8 mouse cellular contexts compared by ENCODE assay signal in the genomic region with DNA sequence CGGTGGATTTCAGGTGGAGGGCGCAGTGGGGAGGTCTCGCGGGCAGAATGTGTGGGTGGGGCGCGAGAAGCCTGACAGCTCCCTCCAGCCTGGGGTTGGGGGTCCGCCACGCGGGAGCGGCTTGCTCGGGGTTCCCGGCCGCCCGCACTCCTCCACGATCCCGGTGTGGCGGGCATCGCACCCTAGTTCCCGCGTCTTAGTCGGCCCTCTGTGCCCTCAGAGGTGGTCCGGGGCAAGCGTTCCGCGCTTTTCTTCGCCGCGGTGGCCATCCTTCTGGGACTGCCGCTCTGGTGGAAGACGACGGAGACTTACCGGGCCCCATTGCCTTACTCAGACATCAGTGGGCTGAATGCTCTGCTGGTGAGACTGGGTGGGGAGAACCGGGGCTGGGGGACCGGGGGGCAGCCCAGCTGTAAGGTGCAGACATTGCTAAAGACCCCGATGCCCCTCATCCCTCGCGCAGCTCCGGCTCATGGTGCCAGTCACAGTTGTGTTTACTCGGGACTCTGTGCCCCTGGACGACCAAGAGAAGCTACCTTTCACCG. TPM values are rescaled to one million over a fixed set of nuclear protein-coding genes. Genes with fewer than 3 reads are reported as not detected.
A peak's percentile ranks its signal among the peaks of the same experiment; 100 is the strongest.
DNase-seq lines count a peak whose midpoint lies in the region; ATAC-seq and TF ChIP-seq lines count a peak whose summit lies in the region.

No protein-coding gene starts in this region.

- H3K4me1 ChIP-seq in heart, adult 2 months (ENCODE audit: control insufficient read depth, insufficient read depth, low read length), result peaks cover 2% of the 10 kb centered on the region
- peaks cover 14% of the 10 kb centered on the region for H3K4me1 ChIP-seq in forebrain, embryonic 10.5 days
- H3K4me1 ChIP-seq in liver, embryonic 12.5 days, result peaks cover 14% of the 10 kb centered on the region

- no peaks in the 10 kb centered on the region for H3K36me3 ChIP-seq in heart, adult 2 months (ENCODE audit: control insufficient read depth, insufficient read depth, low read length)
- H3K36me3 ChIP-seq in C2C12 (ENCODE audit: control insufficient read depth, insufficient read depth), result peaks cover 12% of the 10 kb centered on the region
- peaks cover 58% of the 10 kb centered on the region for H3K36me3 ChIP-seq in forebrain, embryonic 10.5 days (replicated peaks)
- H3K36me3 ChIP-seq in liver, embryonic 12.5 days, result peaks cover 34% of the 10 kb centered on the region

- TF ChIP-seq CTCF in heart, adult 2 months (IDR thresholded peaks at IDR 0.05), result no peak
- TF ChIP-seq CTCF in C2C12 (IDR thresholded peaks at IDR 0.05; ENCODE audit: control insufficient read depth, insufficient read depth, insufficient read length), result no peak

- no peak for TF ChIP-seq EP300 in heart, adult 2 months (IDR thresholded peaks at IDR 0.05; ENCODE audit: insufficient read depth, low read depth, low read length)

- no peaks in the 10 kb centered on the region for H3K27me3 ChIP-seq in heart, adult 2 months (ENCODE audit: control insufficient read depth, insufficient read depth, low read length)
- H3K27me3 ChIP-seq in C2C12 (ENCODE audit: control insufficient read depth, insufficient read depth, insufficient read length), result no peaks in the 10 kb centered on the region
- H3K27me3 ChIP-seq in forebrain, embryonic 10.5 days (ENCODE audit: poor library complexity, severe bottlenecking), result no peaks in the 10 kb centered on the region
- no peaks in the 10 kb centered on the region; the same call in 1 of the 2 replicates for H3K27me3 ChIP-seq in liver, embryonic 12.5 days (replicated peaks)

- intact Hi-C loops in heart, adult 2 months (cut with DNase I), result loop anchor here (5.0 kb wide), 1 partner anchor 66 kb away; a partner anchor contains a TSS
- intact Hi-C loops in heart, postnatal 10 days (cut with DNase I), result loop anchor here (5.0 kb wide), 1 partner anchor 66 kb away; a partner anchor contains a TSS

- under 1% methylated on average over 41 of the region's 41 CpGs for WGBS in heart, adult 2 months
- WGBS in forebrain, embryonic 10.5 days, result under 1% methylated on average over 41 of the region's 41 CpGs
- WGBS in liver, embryonic 12.5 days (ENCODE audit: insufficient replicate concordance), result 0% methylated on average over 40 of the region's 41 CpGs

- H3K4me3 ChIP-seq in heart, adult 2 months, result peak overlapping the region; percentile 95
- H3K4me3 ChIP-seq in C2C12 (ENCODE audit: insufficient read depth, poor library complexity, severe bottlenecking), result peak overlapping the region; percentile 82
- peak overlapping the region; percentile 81 for H3K4me3 ChIP-seq in forebrain, embryonic 10.5 days
- H3K4me3 ChIP-seq in liver, embryonic 12.5 days, result peak overlapping the region; percentile 82

- no peaks in the 10 kb centered on the region for H3K79me2 ChIP-seq in heart, adult 2 months (replicated peaks; ENCODE audit: control insufficient read depth, insufficient read depth, low read length)
- H3K79me2 ChIP-seq in C2C12 (ENCODE audit: control insufficient read depth, insufficient read depth), result no peaks in the 10 kb centered on the region

- peak; percentile 68 for ATAC-seq in liver, embryonic 12.5 days

- no peaks in the 10 kb centered on the region; the same call in 1 of the 2 replicates for H3K9me3 ChIP-seq in forebrain, embryonic 10.5 days
- H3K9me3 ChIP-seq in liver, embryonic 12.5 days (replicated peaks), result no peaks in the 10 kb centered on the region

- H3K4me2 ChIP-seq in liver, embryonic 12.5 days, result peak overlapping the region; percentile 95

- H3K79me3 ChIP-seq in C2C12 (ENCODE audit: low read depth), result peaks cover 2% of the 10 kb centered on the region

- no peak for TF ChIP-seq POLR2A in heart, adult 2 months (IDR thresholded peaks at IDR 0.05; ENCODE audit: insufficient read depth, low read depth, low read length)

- peak overlapping the region; percentile 89 for H3K9ac ChIP-seq in heart, adult 2 months (ENCODE audit: low read depth, low read length)
- H3K9ac ChIP-seq in liver, embryonic 12.5 days, result peak overlapping the region; percentile 90

- H3ac ChIP-seq in C2C12 (ENCODE audit: control insufficient read depth, insufficient read length, low read depth), result peak overlapping the region; percentile 61

- peak overlapping the region; percentile 86 for H3K27ac ChIP-seq in heart, adult 2 months
- H3K27ac ChIP-seq in forebrain, embryonic 10.5 days, result peak overlapping the region; percentile 88
- H3K27ac ChIP-seq in liver, embryonic 12.5 days, result peak overlapping the region; percentile 72

- no peak for DNase-seq in heart, adult 2 months
- DNase-seq in heart, postnatal 10 days, result no peak
- no peak for DNase-seq in forebrain, embryonic 10.5 days (ENCODE audit: extremely low spot score, low spot score)
- DNase-seq in retina, postnatal 1 day, result no peak
- DNase-seq in ovary, adult 18-20 months (ENCODE audit: low spot score), result no peak
- no peak for DNase-seq in testis, postnatal 14 days (ENCODE audit: low spot score)

TF ChIP-seq in C2C12, 6 proteins besides CTCF, POLR2A, EP300 and RAD21:
- TF ChIP-seq CEBPB (IDR thresholded peaks at IDR 0.05; ENCODE audit: low read depth) (no peak), USF1 (IDR thresholded peaks at IDR 0.05; ENCODE audit: low read depth) (no peak), FOSL1 (IDR thresholded peaks at IDR 0.05; ENCODE audit: insufficient read depth, low read length, poor library complexity, severe bottlenecking) (no peak), MYOD1 (IDR thresholded peaks at IDR 0.05; ENCODE audit: control insufficient read depth, insufficient read length, low read depth) (no peak), MYOG (IDR thresholded peaks at IDR 0.05; ENCODE audit: control insufficient read depth, extremely low read depth, insufficient read length) (no peak), MAX (IDR thresholded peaks at IDR 0.05) (no peak)

RNA-seq across cellular contexts. Expression of a gene that starts 0.4 kb away (rescaled TPM):
- total RNA-seq in heart, adult 2 months (2021), result 10 to 100 TPM; 20.7 to 25.4 TPM
- polyA plus RNA-seq in heart, adult 2 months (2012; rRNA removed), result 39.7 and 47.1 TPM in 2 replicates
- total RNA-seq in heart, postnatal 10 days (2021), result 10 to 100 TPM; 26.4 to 26.8 TPM
- polyA plus RNA-seq in C2C12 (2012; fragmentation: generic; extraction: Trizol), result 37.1 TPM
- polyA plus RNA-seq in forebrain, embryonic 10.5 days (2016; fragmentation: Nextera tagmentation; extraction: Ambion mirVana), result 76.3 and 77.5 TPM in 2 replicates
- polyA plus RNA-seq in liver, embryonic 12.5 days (2016; fragmentation: Nextera tagmentation; extraction: Ambion mirVana), result 40.8 and 42.6 TPM in 2 replicates

RNA-seq across cellular contexts. Expression of a gene that starts 5.8 kb away (rescaled TPM):
- total RNA-seq in heart, adult 2 months (2021), result under 1 TPM; 0.73 to 0.80 TPM
- polyA plus RNA-seq in heart, adult 2 months (2012; rRNA removed), result 0.45 and 0.56 TPM in 2 replicates
- total RNA-seq in heart, postnatal 10 days (2021), result 1 to 10 TPM in 1 of 2 experiments, under 1 TPM in 1; 0.81 to 1.1 TPM
- 0.91 TPM for polyA plus RNA-seq in C2C12 (2012; fragmentation: generic; extraction: Trizol)
- polyA plus RNA-seq in forebrain, embryonic 10.5 days (2016; fragmentation: Nextera tagmentation; extraction: Ambion mirVana), result 2.7 and 3.3 TPM in 2 replicates
- polyA plus RNA-seq in liver, embryonic 12.5 days (2016; fragmentation: Nextera tagmentation; extraction: Ambion mirVana), result 4.7 and 5.1 TPM in 2 replicates

RNA-seq across cellular contexts. Expression of a gene that starts 14.7 kb away (rescaled TPM):
- total RNA-seq in heart, adult 2 months (2021), result 1 to 10 TPM; 4.6 to 4.9 TPM
- 16.8 and 17.8 TPM in 2 replicates for polyA plus RNA-seq in heart, adult 2 months (2012; rRNA removed)
- 10 to 100 TPM in 1 of 2 experiments, 1 to 10 TPM in 1; 9.0 to 10.1 TPM for total RNA-seq in heart, postnatal 10 days (2021)
- polyA plus RNA-seq in C2C12 (2012; fragmentation: generic; extraction: Trizol), result 29.5 TPM
- polyA plus RNA-seq in forebrain, embryonic 10.5 days (2016; fragmentation: Nextera tagmentation; extraction: Ambion mirVana), result 60.2 and 62.8 TPM in 2 replicates
- polyA plus RNA-seq in liver, embryonic 12.5 days (2016; fragmentation: Nextera tagmentation; extraction: Ambion mirVana), result 46.5 and 50.4 TPM in 2 replicates

RNA-seq across cellular contexts. Expression of a gene that starts 27.3 kb away (rescaled TPM):
- total RNA-seq in heart, adult 2 months (2021), result under 1 TPM; 0.27 to 0.42 TPM
- polyA plus RNA-seq in heart, adult 2 months (2012; rRNA removed), result 0.64 and 0.94 TPM in 2 replicates
- 1 to 10 TPM; 8.8 to 9.5 TPM for total RNA-seq in heart, postnatal 10 days (2021)
- 33.1 TPM for polyA plus RNA-seq in C2C12 (2012; fragmentation: generic; extraction: Trizol)
- 74.9 and 76.6 TPM in 2 replicates for polyA plus RNA-seq in forebrain, embryonic 10.5 days (2016; fragmentation: Nextera tagmentation; extraction: Ambion mirVana)
- polyA plus RNA-seq in liver, embryonic 12.5 days (2016; fragmentation: Nextera tagmentation; extraction: Ambion mirVana), result 38.6 and 40.0 TPM in 2 replicates

RNA-seq across cellular contexts. Expression of a gene that starts 37.9 kb away (rescaled TPM):
- under 1 TPM; 0.65 to 0.75 TPM for total RNA-seq in heart, adult 2 months (2021)
- polyA plus RNA-seq in heart, adult 2 months (2012; rRNA removed), result 0.37 and 0.88 TPM in 2 replicates
- under 1 TPM; 0.57 to 0.67 TPM for total RNA-seq in heart, postnatal 10 days (2021)
- polyA plus RNA-seq in C2C12 (2012; fragmentation: generic; extraction: Trizol), result 0.02 TPM
- 0.26 and 0.52 TPM in 2 replicates for polyA plus RNA-seq in forebrain, embryonic 10.5 days (2016; fragmentation: Nextera tagmentation; extraction: Ambion mirVana)
- polyA plus RNA-seq in liver, embryonic 12.5 days (2016; fragmentation: Nextera tagmentation; extraction: Ambion mirVana), result 0.22 and 0.23 TPM in 2 replicates
